Mouse (Mus musculus) kidney, adult 2 months (tissue): ENCODE measurements around the gene Cacna2d1. TPM values are rescaled to one million over a fixed set of nuclear protein-coding genes. Genes with fewer than 3 reads are reported as not detected.

ENCODE experiments used
- DNase-seq: peaks from one replicate; pipeline ENCODE4 v3.0.0; 2021
- H3K27ac ChIP-seq: fragments of 200-500 bp; 2 replicates; pipeline ENCODE4 v1.5.1; 2012; ENCODE audit warnings: low read depth, low read length, control low read depth, inconsistent platforms; ENCODE audit not compliant: insufficient read depth
- H3K27me3 ChIP-seq: fragments of 200-500 bp; replicated peaks from 2 replicates; pipeline ENCODE4 v1.6.1; 2012; ENCODE audit warnings: mild to moderate bottlenecking, moderate library complexity, low read length, inconsistent platforms; ENCODE audit not compliant: control insufficient read depth, insufficient read depth
- H3K36me3 ChIP-seq: fragments of 200-500 bp; 2 replicates; pipeline ENCODE4 v1.6.1; 2012; ENCODE audit warnings: mild to moderate bottlenecking, moderate library complexity, low read length, inconsistent platforms; ENCODE audit not compliant: control insufficient read depth, insufficient read depth
- H3K4me1 ChIP-seq: fragments of 200-500 bp; 2 replicates; pipeline ENCODE4 v1.6.1; 2011; ENCODE audit warnings: low read length; ENCODE audit not compliant: control insufficient read depth, insufficient read depth
- H3K4me3 ChIP-seq: fragments of 200-500 bp; 2 replicates; pipeline ENCODE4 v1.5.1; 2011; ENCODE audit warnings: mild to moderate bottlenecking, low read depth, low read length, control low read depth; ENCODE audit not compliant: insufficient read depth
- CTCF ChIP-seq: fragments of 200-500 bp; conservative IDR thresholded peaks from 2 replicates; pipeline ENCODE4 v1.5.1; 2011; ENCODE audit warnings: low read depth, mild to moderate bottlenecking, control low read depth, low read length, moderate library complexity, mixed read lengths; ENCODE audit not compliant: insufficient read depth, insufficient read length
- POLR2A ChIP-seq: fragments of 200-500 bp; IDR thresholded peaks from one replicate; pipeline ENCODE4 v1.6.1; 2011; ENCODE audit warnings: low read depth, low read length, control low read depth
- WGBS: fragments of 180-500 bp; shearing (Covaris S2); methylation state at CpG from one replicate; pipeline ENCODE4 v1.1.7; 2018; 5-methylcytosine and 5-hydroxymethylcytosine counted together
- polyA plus RNA-seq: library from polyadenylated mRNA; depleted of rRNA; stranded (reverse); fragments of >200 nt; gene quantifications from 2 replicates; pipeline ENCODE4 v1.2.3, GENCODE M21; 2012

The Cacna2d1 gene
- polyA plus RNA-seq, 1 experiment: 1.8 TPM

DNA sequence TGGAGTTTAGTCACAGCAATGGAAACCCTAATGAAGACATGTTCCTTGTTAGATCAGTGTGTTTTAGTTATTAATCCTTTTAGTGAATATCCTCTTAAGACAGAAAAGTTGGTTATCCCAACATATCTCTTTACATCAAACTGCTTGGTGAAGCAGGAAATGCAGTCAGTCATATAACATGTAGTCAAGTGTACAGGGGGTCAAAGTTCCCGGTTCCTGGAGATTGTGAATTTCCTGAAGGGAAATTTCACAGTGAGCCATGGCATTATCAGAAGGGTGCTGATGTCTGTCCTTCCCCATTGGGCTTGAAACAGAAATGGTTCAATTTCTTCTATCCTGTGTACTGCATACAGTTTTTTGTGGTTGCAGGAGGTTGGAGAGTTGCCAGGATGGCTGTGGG lies 25.3 kb downstream of the Cacna2d1 start:
- Histone ChIP-seq H3K4me1 (no peaks in the 10 kb centered on the region), H3K27ac (no peak overlapping the region), H3K4me3 (no peak overlapping the region), H3K27me3 (no peaks in the 10 kb centered on the region), H3K36me3 (no peaks in the 10 kb centered on the region)
- no peak for DNase-seq
- WGBS: 30% methylated on average over 1 of the region's 1 CpGs
- no peak for TF ChIP-seq POLR2A
- no peak for TF ChIP-seq CTCF

DNA sequence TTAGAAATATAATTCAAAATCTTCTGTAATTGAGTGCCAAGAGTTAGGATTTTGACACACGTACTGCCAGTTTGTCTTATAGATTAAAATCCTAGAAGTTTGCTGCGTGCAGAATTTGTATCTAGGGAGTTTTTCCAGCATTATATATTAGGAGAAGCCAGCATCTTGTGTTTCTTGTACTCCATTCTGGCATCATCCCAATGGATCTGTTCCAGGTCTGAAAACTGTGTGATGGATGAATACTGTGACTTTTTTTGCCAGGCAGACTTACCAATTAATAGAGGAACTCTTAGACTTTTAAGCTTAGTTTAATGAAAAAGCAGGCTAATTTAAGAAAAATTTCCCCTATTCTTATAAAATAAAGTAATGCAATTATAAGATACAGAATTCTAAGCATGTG lies 27.4 kb downstream of the Cacna2d1 start:
- no peaks in the 10 kb centered on the region for H3K27me3 ChIP-seq
- no peak overlapping the region for H3K27ac ChIP-seq
- TF ChIP-seq CTCF (no peak), POLR2A (no peak)
- no peak overlapping the region for H3K4me3 ChIP-seq
- 77% methylated on average over 2 of the region's 2 CpGs for WGBS
- no peaks in the 10 kb centered on the region for H3K36me3 ChIP-seq
- DNase-seq: no peak
- no peaks in the 10 kb centered on the region for H3K4me1 ChIP-seq

DNA sequence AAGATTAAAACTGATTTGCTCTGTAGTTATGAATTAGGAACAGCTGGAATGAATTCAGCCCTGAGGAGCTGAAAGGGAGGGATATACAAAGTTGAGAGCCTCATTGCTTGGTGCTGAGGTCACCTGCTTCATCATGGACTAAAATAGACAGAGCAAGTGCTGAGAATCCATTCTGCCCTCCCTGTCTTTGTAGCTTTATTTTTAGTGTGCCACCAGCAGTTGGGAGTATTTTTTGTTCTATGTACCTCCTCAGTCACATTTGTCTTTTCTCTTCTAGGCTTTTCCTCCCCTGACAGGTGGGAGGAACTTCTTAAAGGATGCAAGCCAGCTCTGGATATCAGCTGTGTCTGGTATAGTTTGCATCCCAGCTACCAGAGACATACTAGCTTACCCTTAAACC lies 32.4 kb downstream of the Cacna2d1 start:
- no peak for TF ChIP-seq CTCF
- no peak for TF ChIP-seq POLR2A
- no peak for DNase-seq
- Histone ChIP-seq H3K27me3 (no peaks in the 10 kb centered on the region; the same call in 1 of the 2 replicates), H3K4me3 (no peak overlapping the region), H3K36me3 (no peaks in the 10 kb centered on the region), H3K4me1 (no peaks in the 10 kb centered on the region), H3K27ac (no peak overlapping the region)

DNA sequence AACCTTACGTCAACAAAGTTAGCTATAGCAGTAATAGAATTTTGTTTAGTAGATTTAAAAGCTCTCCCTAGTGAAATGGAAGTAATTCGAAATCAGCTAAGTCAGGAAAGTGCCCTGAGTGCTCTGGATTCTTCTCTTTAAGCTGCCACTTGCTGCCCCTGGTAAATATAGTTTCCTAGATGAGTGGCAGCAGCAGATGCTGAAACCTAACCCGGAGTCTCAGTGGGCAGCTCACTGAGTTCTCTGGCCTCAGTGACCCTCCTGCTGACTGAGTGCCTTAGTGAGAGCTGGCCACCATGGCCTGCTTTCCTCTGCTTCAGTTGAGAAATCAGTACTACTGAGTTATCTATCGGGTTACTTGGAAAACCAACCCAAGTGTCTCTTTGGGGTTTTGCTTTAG lies 37.3 kb downstream of the Cacna2d1 start:
- no peaks in the 10 kb centered on the region for H3K36me3 ChIP-seq
- no peak for TF ChIP-seq CTCF
- no peak for TF ChIP-seq POLR2A
- WGBS: 61% methylated on average over 4 of the region's 4 CpGs
- no peaks in the 10 kb centered on the region for H3K4me1 ChIP-seq
- H3K27me3 ChIP-seq: no peaks in the 10 kb centered on the region; the same call in 1 of the 2 replicates
- H3K4me3 ChIP-seq: no peak overlapping the region
- no peak for DNase-seq
- no peak overlapping the region for H3K27ac ChIP-seq

DNA sequence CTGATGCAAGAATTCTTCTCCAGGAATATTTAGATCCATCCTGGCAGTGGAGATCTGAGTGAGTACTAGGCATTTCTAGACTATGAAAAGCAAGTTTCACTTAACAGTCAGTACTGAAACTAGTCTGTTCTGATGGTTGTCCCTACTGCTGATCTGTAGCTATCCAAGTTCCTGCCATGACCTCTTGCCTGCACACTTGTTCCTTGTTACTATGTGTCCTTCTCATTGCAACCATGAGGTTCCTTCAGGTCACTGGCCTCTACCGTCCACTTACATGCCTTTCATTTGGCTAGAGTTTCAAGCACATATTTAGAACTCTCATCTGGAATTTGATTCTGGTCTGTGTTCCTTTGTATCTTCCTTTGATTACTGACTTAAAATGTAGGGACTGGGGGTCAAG lies 37.9 kb downstream of the Cacna2d1 start:
- 69% methylated on average over 1 of the region's 1 CpGs for WGBS
- DNase-seq: no peak
- Histone ChIP-seq H3K4me3 (no peak overlapping the region), H3K27ac (no peak overlapping the region), H3K4me1 (no peaks in the 10 kb centered on the region), H3K36me3 (no peaks in the 10 kb centered on the region), H3K27me3 (no peaks in the 10 kb centered on the region; the same call in 1 of the 2 replicates)
- no peak for TF ChIP-seq POLR2A
- TF ChIP-seq CTCF: no peak

DNA sequence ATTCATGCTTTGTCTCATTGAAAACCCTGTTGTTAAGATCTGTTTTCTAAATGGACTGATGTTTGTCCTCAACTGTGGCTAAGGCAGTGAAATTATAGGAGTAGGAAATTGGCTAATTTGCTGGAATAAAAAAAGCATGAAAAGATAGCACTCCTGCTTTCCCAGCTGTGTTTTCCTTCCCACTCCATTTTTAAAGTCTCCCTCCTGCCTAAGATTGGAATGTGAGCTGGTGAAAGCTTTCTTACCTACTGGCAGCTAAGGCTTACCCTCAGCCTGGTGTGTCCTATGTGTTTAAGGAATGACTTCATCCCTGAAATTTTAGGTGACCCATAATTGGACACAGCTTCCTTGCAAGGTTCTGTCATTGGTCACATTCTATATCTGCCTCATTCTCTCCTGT lies 40.2 kb downstream of the Cacna2d1 start:
- H3K27me3 ChIP-seq: no peaks in the 10 kb centered on the region; the same call in 1 of the 2 replicates
- no peak for TF ChIP-seq CTCF
- TF ChIP-seq POLR2A: no peak
- no peaks in the 10 kb centered on the region for H3K36me3 ChIP-seq
- DNase-seq: no peak
- no peak overlapping the region for H3K4me3 ChIP-seq
- no peak overlapping the region for H3K27ac ChIP-seq
- H3K4me1 ChIP-seq: no peaks in the 10 kb centered on the region

DNA sequence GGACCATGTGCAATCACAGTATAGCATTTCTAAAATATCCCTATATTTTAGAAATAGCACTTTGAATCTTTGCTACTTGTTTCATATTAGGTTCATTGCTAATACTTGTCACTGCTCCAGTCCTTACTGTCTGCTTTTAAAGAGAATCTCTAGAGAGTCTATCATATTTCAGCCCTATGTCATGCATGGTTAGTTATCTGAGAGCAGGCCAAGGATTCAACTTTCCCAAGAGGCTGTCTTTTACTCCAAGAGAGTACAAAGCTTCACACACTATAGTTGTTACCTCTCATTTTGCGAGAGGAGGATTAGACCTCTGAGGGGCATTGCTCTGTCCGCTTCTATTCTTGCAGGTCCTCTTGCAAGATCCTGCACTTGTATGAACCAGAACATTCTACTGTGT lies 44.7 kb downstream of the Cacna2d1 start:
- no peak for DNase-seq
- WGBS: 73% methylated on average over 2 of the region's 2 CpGs
- no peaks in the 10 kb centered on the region for H3K27me3 ChIP-seq
- H3K27ac ChIP-seq: no peak overlapping the region
- TF ChIP-seq CTCF: no peak
- no peak for TF ChIP-seq POLR2A
- H3K4me3 ChIP-seq: no peak overlapping the region
- H3K4me1 ChIP-seq: no peaks in the 10 kb centered on the region
- no peaks in the 10 kb centered on the region for H3K36me3 ChIP-seq

DNA sequence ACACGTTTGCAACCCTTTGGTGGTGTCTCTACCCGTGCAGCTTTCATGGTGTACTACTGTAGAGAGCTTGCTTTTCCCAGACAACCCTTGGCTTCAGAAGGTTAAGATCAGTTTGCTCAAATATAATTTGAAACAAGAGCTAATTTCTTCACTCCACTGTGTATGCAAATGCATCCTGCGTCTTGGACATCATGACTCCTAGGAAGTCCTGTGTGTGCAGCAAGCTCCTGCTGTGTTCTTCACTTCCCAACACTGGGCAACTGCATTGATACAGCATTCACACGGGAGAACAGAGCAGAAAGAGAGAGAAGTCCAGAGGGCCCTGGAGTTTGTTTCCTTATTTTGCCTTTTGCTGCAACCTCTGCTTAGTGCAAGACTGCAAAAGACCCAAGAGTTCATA lies 48.1 kb downstream of the Cacna2d1 start:
- WGBS: 59% methylated on average over 4 of the region's 4 CpGs
- TF ChIP-seq POLR2A: no peak
- no peak for TF ChIP-seq CTCF

More for the DNA sequence above, 48.1 kb downstream of the Cacna2d1 start:
- no peaks in the 10 kb centered on the region for H3K27me3 ChIP-seq
- H3K4me3 ChIP-seq: no peak overlapping the region
- DNase-seq: no peak
- no peaks in the 10 kb centered on the region for H3K36me3 ChIP-seq
- no peak overlapping the region for H3K27ac ChIP-seq
- no peaks in the 10 kb centered on the region for H3K4me1 ChIP-seq
